Comparison of ENCODE assay signal across 12 mouse cellular contexts in genomic region chr11:33700725-33701124, GRCm38 (mm10).
DNase-seq lines count a peak whose midpoint lies in the region; ATAC-seq lines count a peak whose summit lies in the region.
"Had no signal": no experiment of that assay in that cellular context is flagged by ENCODE, and none has a peak within 500 bp of the region (broad histone marks: within the 10 kb centered on the region; RNA-seq: fewer than 3 reads in every experiment).

No protein-coding gene starts in this region.

- no peak overlapping the region for H3K4me2 ChIP-seq in kidney, embryonic 16.5 days (replicated peaks; ENCODE audit: low read depth, low read length)
- no peak overlapping the region for H3K4me2 ChIP-seq in hindbrain, embryonic 14.5 days (replicated peaks)
- H3K4me2 ChIP-seq: liver, embryonic 13.5 days had no signal

- no peaks in the 10 kb centered on the region for H3K4me1 ChIP-seq in kidney, embryonic 16.5 days (ENCODE audit: insufficient read depth, low read length)
- H3K4me1 ChIP-seq in hindbrain, embryonic 14.5 days (replicated peaks; ENCODE audit: control insufficient read depth, insufficient read depth, low read length): no peaks in the 10 kb centered on the region; the same call in 1 of the 2 replicates
- H3K4me1 ChIP-seq: liver, embryonic 13.5 days had no signal

- ATAC-seq in kidney, embryonic 16.5 days (ENCODE audit: low FRiP score, low TSS enrichment): no peak
- no peak for ATAC-seq in hindbrain, embryonic 14.5 days (ENCODE audit: low FRiP score)

- no peaks in the 10 kb centered on the region for H3K27me3 ChIP-seq in kidney, embryonic 16.5 days (ENCODE audit: insufficient read depth, low read length)
- H3K27me3 ChIP-seq in hindbrain, embryonic 14.5 days (ENCODE audit: control insufficient read depth, insufficient read depth, low read length): no peaks in the 10 kb centered on the region
- H3K27me3 ChIP-seq: liver, embryonic 13.5 days had no signal

- no peaks in the 10 kb centered on the region for H3K9me3 ChIP-seq in kidney, embryonic 16.5 days (ENCODE audit: low read length)
- H3K9me3 ChIP-seq in hindbrain, embryonic 14.5 days (ENCODE audit: control insufficient read depth, low read length): no peaks in the 10 kb centered on the region
- H3K9me3 ChIP-seq: liver, embryonic 13.5 days; midbrain, embryonic 10.5 days had no signal

- 40% methylated on average over 4 of the region's 4 CpGs for WGBS in kidney, embryonic 16.5 days
- WGBS in hindbrain, embryonic 14.5 days: 72% methylated on average over 4 of the region's 4 CpGs

- H3K36me3 ChIP-seq in kidney, embryonic 16.5 days (ENCODE audit: insufficient read depth, low read length): no peaks in the 10 kb centered on the region
- no peaks in the 10 kb centered on the region for H3K36me3 ChIP-seq in hindbrain, embryonic 14.5 days (replicated peaks; ENCODE audit: control insufficient read depth, insufficient read depth)
- H3K36me3 ChIP-seq: liver, embryonic 13.5 days; midbrain, embryonic 10.5 days had no signal

- H3K9ac ChIP-seq in kidney, embryonic 16.5 days (replicated peaks; ENCODE audit: low read length): no peak overlapping the region
- H3K9ac ChIP-seq in hindbrain, embryonic 14.5 days: no peak overlapping the region
- H3K9ac ChIP-seq: liver, embryonic 13.5 days had no signal

- no peak overlapping the region for H3K27ac ChIP-seq in kidney, embryonic 16.5 days (ENCODE audit: low read length)
- H3K27ac ChIP-seq in hindbrain, embryonic 14.5 days: no peak overlapping the region
- H3K27ac ChIP-seq: liver, embryonic 13.5 days; midbrain, embryonic 10.5 days had no signal

- peak; percentile 61 for DNase-seq in left cerebral cortex, adult 11 months (ENCODE audit: low spot score)
- no peak for DNase-seq in left cerebral cortex, postnatal 4 days
- DNase-seq in frontal cortex, postnatal 14 days (ENCODE audit: low spot score in 2 of 2): peak; percentile 64 to 74
- DNase-seq in left cerebral cortex, adult 8-10 months (ENCODE audit: low spot score in 2 of 2): peak; percentile 51 to 88
- DNase-seq in right cerebral cortex, postnatal 36 days (ENCODE audit: low spot score in 2 of 2): peak; percentile 84 to 92
- no peak for DNase-seq in hindbrain, embryonic 14.5 days (ENCODE audit: low spot score)
- DNase-seq in ovary, adult 18-20 months (ENCODE audit: low spot score): no peak
- DNase-seq: cerebellum, adult 11 months; kidney, postnatal 25 days; liver, embryonic 13.5 days had no signal

- intact Hi-C loops in left cerebral cortex, postnatal 4 days (cut with DNase I): no loop called here

- no peak overlapping the region for H3K4me3 ChIP-seq in kidney, embryonic 16.5 days (ENCODE audit: low read length)
- no peak overlapping the region for H3K4me3 ChIP-seq in hindbrain, embryonic 14.5 days (replicated peaks; ENCODE audit: low read length)
- H3K4me3 ChIP-seq: liver, embryonic 13.5 days; midbrain, embryonic 10.5 days had no signal

Comparison
In these comparisons a context has a peak if more than half of its experiments do, and no peak if none do; other contexts are left out.
1. DNase-seq: peak in left cerebral cortex, adult 11 months (single experiment), frontal cortex, postnatal 14 days (2 of 2), left cerebral cortex, adult 8-10 months (2 of 2) and right cerebral cortex, postnatal 36 days (2 of 2); none in left cerebral cortex, postnatal 4 days (single experiment), hindbrain, embryonic 14.5 days (single experiment) and ovary, adult 18-20 months (single experiment).